Mouse (Mus musculus) spleen, adult 2 months (tissue): ENCODE data around the gene Atp8b2.

Experiments used
- CTCF ChIP-seq: fragments of 200-500 bp; IDR thresholded peaks from 2 replicates; pipeline ENCODE4 v1.5.1; 2011; ENCODE audit warnings: mild to moderate bottlenecking, inconsistent platforms; ENCODE audit not compliant: insufficient read depth, insufficient read length, insufficient replicate concordance; ENCODE audit errors: extremely low read depth
- POLR2A ChIP-seq: fragments of 200-500 bp; IDR thresholded peaks from 2 replicates; pipeline ENCODE4 v1.6.1; 2011; ENCODE audit warnings: low read depth, low read length, inconsistent platforms

- TF ChIP-seq POLR2A (no peak), CTCF (no peak)
Observed at GRCm38 (mm10) chr3:89917408-89917807, 45.9 kb downstream of the Atp8b2 start.
